Mouse (Mus musculus): ENCODE data around the gene Colec11.

DNA sequence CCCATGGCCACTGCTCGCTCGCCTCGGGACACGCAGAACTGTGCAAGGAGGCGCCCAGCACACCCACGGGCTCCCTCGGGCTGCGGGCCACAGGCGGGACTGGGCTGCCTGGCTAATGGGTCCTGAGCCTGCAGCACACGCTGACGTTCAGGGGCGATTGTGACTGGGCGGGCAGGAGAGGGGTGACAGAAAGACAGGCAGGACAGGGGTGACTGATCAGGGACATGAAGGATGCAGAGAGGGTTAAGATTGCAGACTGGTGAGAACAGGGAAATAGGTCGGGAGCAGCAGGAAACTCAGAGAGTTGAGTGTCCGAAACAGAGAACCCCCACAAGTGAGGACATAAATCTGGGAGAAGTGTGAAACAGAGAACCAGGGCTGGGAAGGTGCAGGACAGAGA, 70.9 kb downstream of the Colec11 start, which contains the start of gene Dcdc2c:
- TF ChIP-seq CTCF (IDR thresholded peaks at IDR 0.05; ENCODE audit: borderline replicate concordance, insufficient read depth, low read length), result no peak
- no peak for TF ChIP-seq POLR2A (IDR thresholded peaks at IDR 0.05; ENCODE audit: low read depth, low read length)
